Mouse (Mus musculus): ENCODE measurements around the gene Zfand3. TPM values are rescaled to one million over a fixed set of nuclear protein-coding genes. Genes with fewer than 3 reads are reported as not detected.

Gene Zfand3
- polyA plus RNA-seq, 1 experiment: 58.6 TPM

GRCm38 (mm10) chr17:30215741-30216140 is 211.2 kb downstream of the Zfand3 start:
- TF ChIP-seq CTCF (IDR thresholded peaks at IDR 0.05; ENCODE audit: extremely low read depth, insufficient read length, insufficient replicate concordance, low read depth, low read length) (no peak), POLR2A (IDR thresholded peaks at IDR 0.05; ENCODE audit: low read depth, low read length) (no peak)
- H3K27ac ChIP-seq (ENCODE audit: insufficient read depth, low read depth, low read length): no peak overlapping the region
- peaks cover 12% of the 10 kb centered on the region for H3K36me3 ChIP-seq (ENCODE audit: control insufficient read depth, insufficient read depth, low read length)
- H3K4me1 ChIP-seq (ENCODE audit: control insufficient read depth, insufficient read depth, insufficient read length, low read length): no peaks in the 10 kb centered on the region
- no peak overlapping the region for H3K4me3 ChIP-seq (ENCODE audit: low read depth, low read length)
- no peaks in the 10 kb centered on the region for H3K27me3 ChIP-seq (ENCODE audit: control insufficient read depth, insufficient read depth, low read length)
- 62% methylated on average over 4 of the region's 4 CpGs for WGBS

- TF ChIP-seq POLR2A (IDR thresholded peaks at IDR 0.05; ENCODE audit: low read depth, low read length) (no peak), CTCF (IDR thresholded peaks at IDR 0.05; ENCODE audit: extremely low read depth, insufficient read length, insufficient replicate concordance, low read depth, low read length) (no peak)
- H3K4me3 ChIP-seq (ENCODE audit: low read depth, low read length): no peak overlapping the region
- H3K4me1 ChIP-seq (ENCODE audit: control insufficient read depth, insufficient read depth, insufficient read length, low read length): no peaks in the 10 kb centered on the region
- H3K27ac ChIP-seq (ENCODE audit: insufficient read depth, low read depth, low read length): no peak overlapping the region
- peaks cover 8% of the 10 kb centered on the region; the same call in 1 of the 2 replicates for H3K36me3 ChIP-seq (ENCODE audit: control insufficient read depth, insufficient read depth, low read length)
- WGBS: 90% methylated on average over 14 of the region's 14 CpGs
- H3K27me3 ChIP-seq (ENCODE audit: control insufficient read depth, insufficient read depth, low read length): no peaks in the 10 kb centered on the region
Measured at GRCm38 (mm10) chr17:30221677-30222076, 217.1 kb downstream of the Zfand3 start.

GRCm38 (mm10) chr17:30222361-30222760 is 217.8 kb downstream of the Zfand3 start:
- Histone ChIP-seq H3K4me1 (ENCODE audit: control insufficient read depth, insufficient read depth, insufficient read length, low read length) (no peaks in the 10 kb centered on the region), H3K36me3 (ENCODE audit: control insufficient read depth, insufficient read depth, low read length) (peaks cover 8% of the 10 kb centered on the region; the same call in 1 of the 2 replicates), H3K4me3 (ENCODE audit: low read depth, low read length) (no peak overlapping the region), H3K27me3 (ENCODE audit: control insufficient read depth, insufficient read depth, low read length) (no peaks in the 10 kb centered on the region), H3K27ac (ENCODE audit: insufficient read depth, low read depth, low read length) (no peak overlapping the region)
- 88% methylated on average over 11 of the region's 11 CpGs for WGBS
- TF ChIP-seq CTCF (IDR thresholded peaks at IDR 0.05; ENCODE audit: extremely low read depth, insufficient read length, insufficient replicate concordance, low read depth, low read length) (no peak), POLR2A (IDR thresholded peaks at IDR 0.05; ENCODE audit: low read depth, low read length) (no peak)

GRCm38 (mm10) chr17:30222837-30223236 is 218.3 kb downstream of the Zfand3 start:
- H3K27me3 ChIP-seq (ENCODE audit: control insufficient read depth, insufficient read depth, low read length): no peaks in the 10 kb centered on the region
- no peak for TF ChIP-seq POLR2A (IDR thresholded peaks at IDR 0.05; ENCODE audit: low read depth, low read length)
- no peak for TF ChIP-seq CTCF (IDR thresholded peaks at IDR 0.05; ENCODE audit: extremely low read depth, insufficient read length, insufficient replicate concordance, low read depth, low read length)
- H3K36me3 ChIP-seq (ENCODE audit: control insufficient read depth, insufficient read depth, low read length): peaks cover 8% of the 10 kb centered on the region; the same call in 1 of the 2 replicates
- H3K4me1 ChIP-seq (ENCODE audit: control insufficient read depth, insufficient read depth, insufficient read length, low read length): no peaks in the 10 kb centered on the region
- no peak overlapping the region for H3K27ac ChIP-seq (ENCODE audit: insufficient read depth, low read depth, low read length)
- 91% methylated on average over 12 of the region's 12 CpGs for WGBS
- no peak overlapping the region for H3K4me3 ChIP-seq (ENCODE audit: low read depth, low read length)

- 69% methylated on average over 5 of the region's 5 CpGs for WGBS
- H3K27ac ChIP-seq (ENCODE audit: insufficient read depth, low read depth, low read length): no peak overlapping the region
- H3K27me3 ChIP-seq (ENCODE audit: control insufficient read depth, insufficient read depth, low read length): no peaks in the 10 kb centered on the region
- no peak overlapping the region for H3K4me3 ChIP-seq (ENCODE audit: low read depth, low read length)
- no peak for TF ChIP-seq POLR2A (IDR thresholded peaks at IDR 0.05; ENCODE audit: low read depth, low read length)
- no peak for TF ChIP-seq CTCF (IDR thresholded peaks at IDR 0.05; ENCODE audit: extremely low read depth, insufficient read length, insufficient replicate concordance, low read depth, low read length)
- no peaks in the 10 kb centered on the region for H3K4me1 ChIP-seq (ENCODE audit: control insufficient read depth, insufficient read depth, insufficient read length, low read length)
- H3K36me3 ChIP-seq (ENCODE audit: control insufficient read depth, insufficient read depth, low read length): 0 out of 2 replicates have a peak, but pooled peaks cover 3% of the 10 kb centered on the region
Measured at GRCm38 (mm10) chr17:30225030-30225740, 220.7 kb downstream of the Zfand3 start.

- Histone ChIP-seq H3K27ac (ENCODE audit: insufficient read depth, low read depth, low read length) (no peak overlapping the region), H3K36me3 (ENCODE audit: control insufficient read depth, insufficient read depth, low read length) (0 out of 2 replicates have a peak, but pooled peaks cover 3% of the 10 kb centered on the region), H3K4me3 (ENCODE audit: low read depth, low read length) (no peak overlapping the region), H3K27me3 (ENCODE audit: control insufficient read depth, insufficient read depth, low read length) (no peaks in the 10 kb centered on the region), H3K4me1 (ENCODE audit: control insufficient read depth, insufficient read depth, insufficient read length, low read length) (no peaks in the 10 kb centered on the region)
- WGBS: 86% methylated on average over 10 of the region's 10 CpGs
- no peak for TF ChIP-seq CTCF (IDR thresholded peaks at IDR 0.05; ENCODE audit: extremely low read depth, insufficient read length, insufficient replicate concordance, low read depth, low read length)
- no peak for TF ChIP-seq POLR2A (IDR thresholded peaks at IDR 0.05; ENCODE audit: low read depth, low read length)
Measured at GRCm38 (mm10) chr17:30228439-30229215, 224.1 kb downstream of the Zfand3 start.

GRCm38 (mm10) chr17:30230428-30230827 is 225.9 kb downstream of the Zfand3 start:
- no peaks in the 10 kb centered on the region for H3K27me3 ChIP-seq (ENCODE audit: control insufficient read depth, insufficient read depth, low read length)
- no peak overlapping the region for H3K27ac ChIP-seq (ENCODE audit: insufficient read depth, low read depth, low read length)
- 0 out of 2 replicates have a peak, but pooled peaks cover 3% of the 10 kb centered on the region for H3K36me3 ChIP-seq (ENCODE audit: control insufficient read depth, insufficient read depth, low read length)
- H3K4me3 ChIP-seq (ENCODE audit: low read depth, low read length): no peak overlapping the region
- TF ChIP-seq CTCF (IDR thresholded peaks at IDR 0.05; ENCODE audit: extremely low read depth, insufficient read length, insufficient replicate concordance, low read depth, low read length): no peak
- TF ChIP-seq POLR2A (IDR thresholded peaks at IDR 0.05; ENCODE audit: low read depth, low read length): no peak
- WGBS: 90% methylated on average over 4 of the region's 4 CpGs
- no peaks in the 10 kb centered on the region for H3K4me1 ChIP-seq (ENCODE audit: control insufficient read depth, insufficient read depth, insufficient read length, low read length)

All from small intestine, adult 2 months (tissue).